Mouse (Mus musculus) limb, embryonic 14.5 days (tissue): ENCODE measurements around the gene Spg21. TPM values are rescaled to one million over a fixed set of nuclear protein-coding genes. Genes with fewer than 3 reads are reported as not detected.

Experiments used
- ATAC-seq: fragments of 200-750 bp; cut with Nextera tagmentation; 2 replicates; pipeline ENCODE4 v1.8.0; 2017; ENCODE audit warnings: low read depth, moderate number of reproducible peaks, moderate TSS enrichment; ENCODE audit not compliant: low FRiP score
- DNase-seq: peaks from one replicate; pipeline ENCODE4 v3.0.0-alpha.2; 2015; ENCODE audit warnings: low spot score
- H3K27ac ChIP-seq: fragments of 300-500 bp; sonication (generic); replicated peaks from 2 replicates; pipeline ENCODE4 v1.5.1; 2014; ENCODE audit warnings: low read depth, mild to moderate bottlenecking, low read length, moderate library complexity, mixed read lengths
- H3K27me3 ChIP-seq: fragments of 300-500 bp; sonication (generic); 2 replicates; pipeline ENCODE4 v1.6.1; 2014; ENCODE audit warnings: low read length, mixed read lengths; ENCODE audit not compliant: control insufficient read depth, insufficient read depth
- H3K36me3 ChIP-seq: fragments of 300-500 bp; sonication (generic); 2 replicates; pipeline ENCODE4 v1.6.1; 2014; ENCODE audit warnings: mild to moderate bottlenecking, low read length, moderate library complexity, mixed read lengths; ENCODE audit not compliant: control insufficient read depth, insufficient read depth
- H3K4me1 ChIP-seq: fragments of 300-500 bp; sonication (generic); 2 replicates; pipeline ENCODE4 v1.6.1; 2014; ENCODE audit warnings: antibody characterized with exemption, low read length, mixed read lengths; ENCODE audit not compliant: control insufficient read depth, insufficient read depth
- H3K4me2 ChIP-seq: fragments of 300-500 bp; sonication (generic); replicated peaks from 2 replicates; pipeline ENCODE4 v1.6.1; 2014; ENCODE audit warnings: low read depth, mild to moderate bottlenecking, low read length, moderate library complexity; ENCODE audit not compliant: severe bottlenecking
- H3K4me3 ChIP-seq: fragments of 300-500 bp; sonication (generic); replicated peaks from 2 replicates; pipeline ENCODE4 v1.5.1; 2014; ENCODE audit warnings: low read length
- H3K9ac ChIP-seq: fragments of 300-500 bp; sonication (generic); 2 replicates; pipeline ENCODE4 v1.6.1; 2014; ENCODE audit warnings: mild to moderate bottlenecking, low read depth, low read length, moderate library complexity; ENCODE audit not compliant: severe bottlenecking
- H3K9me3 ChIP-seq: fragments of 300-500 bp; sonication (generic); 2 replicates; pipeline ENCODE4 v1.6.1; 2016; ENCODE audit warnings: low read length; ENCODE audit not compliant: control insufficient read depth
- POLR2A ChIP-seq: fragments of 200-500 bp; IDR thresholded peaks from 2 replicates; pipeline ENCODE4 v1.8.0; 2012; ENCODE audit warnings: inconsistent platforms, mild to moderate bottlenecking, moderate library complexity, borderline replicate concordance; ENCODE audit not compliant: insufficient read depth, insufficient read length; ENCODE audit errors: extremely low read depth
- WGBS: fragments of 180-500 bp; shearing (Covaris S2); extraction: QIAGEN DNeasy Blood & Tissue Kit; methylation state at CpG from one replicate; pipeline ENCODE4 v1.1.7; 2014; 5-methylcytosine and 5-hydroxymethylcytosine counted together
- polyA plus RNA-seq, 2 experiments: library from polyadenylated mRNA; depleted of rRNA in 1 of 2; stranded (reverse) in 1 of 2; unstranded in 1 of 2; fragments of >200 nt; fragmentation: Nextera tagmentation in 1 of 2; extraction: Ambion mirVana in 1 of 2; gene quantifications; 2 replicates each; pipeline versions ENCODE4 v1.2.1 to v1.2.3; 2012 to 2014

Gene Spg21
- polyA plus RNA-seq (2012; rRNA removed) (68.0 and 70.3 TPM in 2 replicates), polyA plus RNA-seq (2014; fragmentation: Nextera tagmentation; extraction: Ambion mirVana) (147 and 169 TPM in 2 replicates)

- H3K27ac ChIP-seq = peak within 1 kb of the TSS; percentile 71
- ATAC-seq (peak; percentile 95), DNase-seq (peak; percentile 92)
- peak within 1 kb of the TSS; percentile 72 for H3K4me2 ChIP-seq
- WGBS = under 1% methylated on average over 47 of the region's 53 CpGs
- 0 out of 2 replicates have a peak, but pooled peaks have one; percentile 43 for TF ChIP-seq POLR2A
- H3K36me3 ChIP-seq = peaks cover 7% of the 10 kb centered on the region; the same call in 1 of the 2 replicates
- H3K4me3 ChIP-seq = peak within 1 kb of the TSS; percentile 87
- no peaks in the 10 kb centered on the region for H3K9me3 ChIP-seq
- peak within 1 kb of the TSS; percentile 75 for H3K9ac ChIP-seq
- H3K27me3 ChIP-seq = no peaks in the 10 kb centered on the region
- peaks cover 9% of the 10 kb centered on the region; the same call in 1 of the 2 replicates for H3K4me1 ChIP-seq
Observed at GRCm38 (mm10) chr9:65460732-65461442, at the start of gene Spg21. Gene Spg21, plus strand, starts transcription at chr9:65460947.

GRCm38 (mm10) chr9:65411326-65411725 is 49.4 kb upstream of the Spg21 start:
- Histone ChIP-seq H3K27me3 (no peaks in the 10 kb centered on the region), H3K4me2 (no peak overlapping the region), H3K27ac (no peak overlapping the region), H3K4me1 (no peaks in the 10 kb centered on the region), H3K9me3 (no peaks in the 10 kb centered on the region), H3K9ac (no peak overlapping the region), H3K4me3 (no peak overlapping the region), H3K36me3 (no peaks in the 10 kb centered on the region)
- ATAC-seq (no peak), DNase-seq (no peak)
- no peak for TF ChIP-seq POLR2A
- WGBS = 60% methylated on average over 3 of the region's 3 CpGs

GRCm38 (mm10) chr9:65417738-65418137 is 43.0 kb upstream of the Spg21 start:
- ATAC-seq = no peak
- DNase-seq = no peak
- no peaks in the 10 kb centered on the region for H3K4me1 ChIP-seq
- no peaks in the 10 kb centered on the region for H3K27me3 ChIP-seq
- H3K36me3 ChIP-seq = no peaks in the 10 kb centered on the region
- no peaks in the 10 kb centered on the region for H3K9me3 ChIP-seq
- 34% methylated on average over 3 of the region's 3 CpGs for WGBS
- H3K9ac ChIP-seq = no peak overlapping the region
- TF ChIP-seq POLR2A = no peak
- H3K4me2 ChIP-seq = no peak overlapping the region
- no peak overlapping the region for H3K4me3 ChIP-seq
- no peak overlapping the region for H3K27ac ChIP-seq

GRCm38 (mm10) chr9:65419633-65420032 is 41.1 kb upstream of the Spg21 start:
- no peak for TF ChIP-seq POLR2A
- Histone ChIP-seq H3K4me1 (no peaks in the 10 kb centered on the region), H3K4me3 (no peak overlapping the region), H3K4me2 (no peak overlapping the region), H3K9me3 (no peaks in the 10 kb centered on the region), H3K27ac (no peak overlapping the region), H3K27me3 (no peaks in the 10 kb centered on the region), H3K36me3 (no peaks in the 10 kb centered on the region), H3K9ac (no peak overlapping the region)
- DNase-seq (no peak), ATAC-seq (no peak)
- WGBS = 82% methylated on average over 3 of the region's 3 CpGs

- Histone ChIP-seq H3K36me3 (no peaks in the 10 kb centered on the region), H3K4me1 (no peaks in the 10 kb centered on the region), H3K4me2 (no peak within 1 kb of the TSS), H3K4me3 (no peak within 1 kb of the TSS), H3K27me3 (no peaks in the 10 kb centered on the region), H3K9me3 (no peaks in the 10 kb centered on the region), H3K27ac (no peak within 1 kb of the TSS), H3K9ac (no peak within 1 kb of the TSS)
- TF ChIP-seq POLR2A = no peak
- ATAC-seq = no peak
- no peak for DNase-seq
- WGBS = 73% methylated on average over 11 of the region's 11 CpGs
Observed at GRCm38 (mm10) chr9:65422760-65423501, 37.8 kb upstream of the Spg21 start, which contains the start of gene Slc51b. Gene Slc51b, minus strand, starts transcription at chr9:65422955.
